Mouse (Mus musculus) neural tube, embryonic 12.5 days (tissue): Measurements from ENCODE around the gene Dennd6a. TPM values are rescaled to one million over a fixed set of nuclear protein-coding genes. Genes with fewer than 3 reads are reported as not detected.

Source experiments
- ATAC-seq: fragments of 200-750 bp; cut with Nextera tagmentation; 2 replicates; pipeline ENCODE4 v1.8.0; 2017; ENCODE audit warnings: low read depth, mild to moderate bottlenecking, moderate TSS enrichment, moderate library complexity; ENCODE audit not compliant: low FRiP score
- H3K27ac ChIP-seq: fragments of 300-500 bp; sonication (generic); 2 replicates; pipeline ENCODE4 v1.5.1; 2016
- H3K27me3 ChIP-seq: fragments of 300-500 bp; sonication (generic); replicated peaks from 2 replicates; pipeline ENCODE4 v1.6.1; 2016; ENCODE audit warnings: mild to moderate bottlenecking
- H3K36me3 ChIP-seq: fragments of 300-500 bp; sonication (generic); 2 replicates; pipeline ENCODE4 v1.6.1; 2016; ENCODE audit warnings: mild to moderate bottlenecking
- H3K4me1 ChIP-seq: fragments of 300-500 bp; sonication (generic); 2 replicates; pipeline ENCODE4 v1.6.1; 2016
- H3K4me2 ChIP-seq: fragments of 300-500 bp; sonication (generic); replicated peaks from 2 replicates; pipeline ENCODE4 v1.6.1; 2016; ENCODE audit warnings: mild to moderate bottlenecking
- H3K4me3 ChIP-seq: fragments of 300-500 bp; sonication (generic); 2 replicates; pipeline ENCODE4 v1.5.1; 2016
- H3K9ac ChIP-seq: fragments of 300-500 bp; sonication (generic); 2 replicates; pipeline ENCODE4 v1.6.1; 2016; ENCODE audit warnings: mild to moderate bottlenecking
- H3K9me3 ChIP-seq: fragments of 300-500 bp; sonication (generic); 2 replicates; pipeline ENCODE4 v1.6.1; 2016; ENCODE audit warnings: mild to moderate bottlenecking
- WGBS: fragments of 180-500 bp; shearing (Covaris S2); methylation state at CpG from one replicate; pipeline ENCODE4 v1.1.7; 2016; 5-methylcytosine and 5-hydroxymethylcytosine counted together
- polyA plus RNA-seq: library from polyadenylated mRNA; unstranded; fragments of >200 nt; fragmentation: Nextera tagmentation; extraction: Ambion mirVana; gene quantifications from 2 replicates; pipeline ENCODE4 v1.2.1, GENCODE M21; 2016

Gene Dennd6a
- polyA plus RNA-seq, 1 experiment from 2014 or later: 31.5 TPM

DNA sequence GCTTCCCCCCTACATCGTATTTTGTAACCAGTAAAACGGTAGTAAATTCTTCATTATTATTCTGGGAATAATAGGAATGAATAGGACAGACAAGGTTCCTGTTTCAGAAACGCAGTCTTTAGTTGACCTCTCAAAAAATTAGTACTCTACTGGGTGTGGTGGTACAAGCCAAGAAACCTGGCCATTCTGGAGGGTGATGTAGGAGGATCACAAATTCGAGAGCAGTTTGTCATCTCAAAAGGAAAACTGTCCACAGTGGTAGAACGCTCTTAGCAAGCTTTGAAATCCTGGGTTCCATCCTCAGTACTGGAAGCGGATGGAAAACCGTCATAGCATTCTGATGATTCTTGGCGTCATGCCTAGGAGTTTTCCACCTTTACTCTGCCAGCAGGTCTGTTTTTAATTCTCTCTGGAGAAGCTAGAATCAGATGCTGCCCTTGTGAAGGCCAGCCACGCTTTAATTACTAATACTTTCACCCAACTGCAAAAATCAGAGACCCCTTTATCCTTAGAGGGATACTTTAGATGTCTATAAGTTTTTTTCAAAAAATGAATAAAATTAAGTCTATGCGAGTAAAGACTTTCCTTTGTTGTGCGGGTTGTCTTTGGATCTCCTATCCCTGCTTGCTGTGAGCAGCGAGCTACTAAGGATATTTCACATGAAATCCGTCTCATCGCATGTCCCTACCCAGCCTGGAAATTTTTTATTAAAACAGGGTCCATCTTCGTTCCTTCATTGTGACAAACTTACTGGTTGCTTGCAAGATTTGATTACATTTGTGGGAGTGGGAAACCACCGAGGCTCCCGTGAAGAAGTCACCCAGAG is 63.6 kb downstream of the Dennd6a start:
- Histone ChIP-seq H3K9me3 (no peaks in the 10 kb centered on the region), H3K4me2 (peak overlapping the region; percentile 83), H3K27me3 (no peaks in the 10 kb centered on the region), H3K27ac (peak overlapping the region; percentile 72), H3K36me3 (peaks cover 5% of the 10 kb centered on the region; the same call in 1 of the 2 replicates), H3K4me3 (peak overlapping the region; percentile 78), H3K4me1 (peaks cover 14% of the 10 kb centered on the region), H3K9ac (peak overlapping the region; percentile 52)
- peak; percentile 12; the same call in 1 of the 2 replicates for ATAC-seq
- WGBS: 33% methylated on average over 17 of the region's 17 CpGs

DNA sequence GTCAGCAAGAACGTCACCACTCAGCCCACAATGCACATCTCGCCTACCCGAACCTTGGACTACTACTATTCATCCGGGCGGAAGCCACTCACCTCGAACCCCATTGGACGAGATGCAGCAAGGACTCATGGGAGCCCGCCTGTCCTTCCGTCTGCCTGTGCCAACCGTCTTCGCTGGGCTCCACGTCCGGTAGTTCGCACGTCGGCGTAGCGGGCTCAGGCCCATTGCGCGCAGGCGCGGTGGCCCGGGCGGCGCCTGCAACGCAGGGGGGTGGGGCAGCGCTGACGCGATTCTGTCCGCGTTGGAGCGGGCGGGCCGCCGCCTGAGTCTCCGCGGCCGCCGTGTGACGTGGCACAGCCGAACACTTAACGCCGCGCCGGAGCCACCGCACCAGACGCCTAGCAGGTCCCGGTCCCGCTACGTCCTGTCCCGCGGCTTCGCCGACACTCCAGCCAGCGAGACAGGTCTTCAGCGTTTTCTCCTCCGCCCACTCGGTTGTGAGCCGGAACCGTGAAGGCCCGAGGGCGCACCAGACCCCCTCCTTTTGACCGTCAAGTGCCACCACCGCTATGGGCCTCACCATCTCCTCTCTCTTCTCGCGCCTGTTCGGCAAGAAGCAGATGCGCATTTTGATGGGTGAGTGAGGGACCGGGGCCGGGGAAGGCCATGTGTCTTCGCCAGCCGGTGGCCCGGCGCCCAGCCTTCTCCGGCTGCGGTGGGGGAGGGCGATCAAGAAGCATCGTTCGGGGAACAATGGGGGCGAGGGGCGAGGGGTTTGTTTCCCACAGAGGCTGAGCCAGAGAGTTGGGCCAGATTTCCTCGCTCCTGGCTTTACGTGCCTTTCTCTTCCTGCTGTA is 64.4 kb downstream of the Dennd6a start, which contains the start of gene Arf4:
Gene Arf4 (plus strand): TSS at position 224 of the 857 bp plus-strand sequence.
- Histone ChIP-seq H3K27me3 (no peaks in the 10 kb centered on the region), H3K4me2 (peak within 1 kb of the TSS; percentile 83), H3K36me3 (no peaks in the 10 kb centered on the region), H3K9me3 (no peaks in the 10 kb centered on the region), H3K4me3 (peak within 1 kb of the TSS; percentile 78), H3K4me1 (peaks cover 14% of the 10 kb centered on the region), H3K27ac (peak within 1 kb of the TSS; percentile 94), H3K9ac (peak within 1 kb of the TSS; percentile 90)
- peak; percentile 98 for ATAC-seq
- 1% methylated on average over 82 of the region's 83 CpGs for WGBS

DNA sequence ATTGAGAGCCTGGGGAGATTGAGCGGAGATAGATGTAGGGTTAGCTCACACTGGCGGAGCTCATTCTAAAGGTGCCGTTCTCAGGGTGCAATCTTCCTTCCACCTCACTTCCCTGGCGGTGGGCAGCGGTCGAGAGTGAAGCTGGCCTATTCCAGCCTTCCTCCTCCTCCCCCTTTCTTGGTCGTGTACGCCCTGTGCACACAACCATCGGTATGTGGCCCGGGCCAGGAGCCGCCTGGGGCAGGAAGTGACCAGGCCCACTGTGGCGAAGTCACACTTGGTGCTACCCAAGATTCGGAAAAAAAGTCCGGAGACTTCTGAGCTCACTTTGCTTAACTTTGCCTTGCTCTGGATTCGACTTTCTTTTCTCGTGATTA is 65.0 kb downstream of the Dennd6a start:
- peak overlapping the region; percentile 78 for H3K4me3 ChIP-seq
- peak overlapping the region; percentile 94 for H3K27ac ChIP-seq
- H3K4me1 ChIP-seq: peaks cover 14% of the 10 kb centered on the region
- no peaks in the 10 kb centered on the region for H3K9me3 ChIP-seq
- no peaks in the 10 kb centered on the region for H3K27me3 ChIP-seq
- H3K36me3 ChIP-seq: no peaks in the 10 kb centered on the region
- peak overlapping the region; percentile 83 for H3K4me2 ChIP-seq
- WGBS: under 1% methylated on average over 16 of the region's 16 CpGs
- peak; percentile 45 for ATAC-seq
- peak overlapping the region; percentile 90 for H3K9ac ChIP-seq

DNA sequence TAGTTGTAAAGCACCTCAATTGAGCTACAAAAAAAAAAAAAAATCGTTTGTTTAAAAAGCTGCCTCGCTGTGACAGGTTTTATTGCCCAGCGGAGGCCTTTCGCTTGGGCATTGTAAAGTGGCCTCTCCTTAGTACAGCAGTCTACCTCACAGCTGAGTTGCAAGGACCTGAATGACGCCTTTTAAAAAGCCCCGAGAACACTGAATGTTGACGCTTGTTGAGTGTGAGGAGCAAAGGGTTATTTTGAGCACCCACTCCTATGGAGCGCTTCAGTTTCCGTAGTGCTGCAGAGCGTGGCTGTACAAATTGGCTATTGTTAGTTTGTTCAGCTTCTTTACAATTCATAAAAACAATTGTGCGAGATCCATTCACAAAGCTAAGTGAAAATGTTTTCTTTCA is 65.6 kb downstream of the Dennd6a start:
- H3K27ac ChIP-seq: 0 out of 2 replicates have a peak overlapping the region, but pooled peaks have one; percentile 10
- no peak for ATAC-seq

DNA sequence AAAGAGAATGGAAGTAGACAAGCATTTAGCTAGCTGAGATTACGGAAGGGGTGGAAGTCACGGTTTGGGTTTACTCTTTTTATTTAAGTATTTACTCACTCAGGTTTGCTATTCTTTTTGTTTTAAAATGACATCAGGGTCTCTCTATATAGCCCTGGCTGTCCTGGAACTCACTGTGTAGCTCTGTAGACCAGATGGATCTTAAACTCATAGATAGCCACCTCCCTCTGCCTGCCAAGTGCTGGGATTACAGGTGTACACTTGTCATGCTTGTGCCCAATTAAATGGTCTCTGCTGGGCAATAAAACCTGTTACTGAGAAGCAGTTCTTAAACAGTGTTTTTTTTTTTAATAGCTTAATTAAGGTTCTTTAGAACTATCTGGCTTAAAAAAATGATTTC is 66.3 kb downstream of the Dennd6a start:
- WGBS: 56% methylated on average over 2 of the region's 2 CpGs
- ATAC-seq: no peak
- Histone ChIP-seq H3K4me2 (peak overlapping the region; percentile 83), H3K27ac (no peak overlapping the region), H3K4me1 (peaks cover 14% of the 10 kb centered on the region), H3K27me3 (no peaks in the 10 kb centered on the region), H3K9me3 (no peaks in the 10 kb centered on the region), H3K4me3 (peak overlapping the region; percentile 78), H3K9ac (peak overlapping the region; percentile 90), H3K36me3 (no peaks in the 10 kb centered on the region)

More for the DNA sequence above, 65.6 kb downstream of the Dennd6a start:
- Histone ChIP-seq H3K9ac (peak overlapping the region; percentile 90), H3K27me3 (no peaks in the 10 kb centered on the region), H3K4me2 (peak overlapping the region; percentile 83), H3K36me3 (no peaks in the 10 kb centered on the region), H3K4me1 (peaks cover 14% of the 10 kb centered on the region), H3K4me3 (peak overlapping the region; percentile 78), H3K9me3 (no peaks in the 10 kb centered on the region)
- 2% methylated on average over 11 of the region's 11 CpGs for WGBS

DNA sequence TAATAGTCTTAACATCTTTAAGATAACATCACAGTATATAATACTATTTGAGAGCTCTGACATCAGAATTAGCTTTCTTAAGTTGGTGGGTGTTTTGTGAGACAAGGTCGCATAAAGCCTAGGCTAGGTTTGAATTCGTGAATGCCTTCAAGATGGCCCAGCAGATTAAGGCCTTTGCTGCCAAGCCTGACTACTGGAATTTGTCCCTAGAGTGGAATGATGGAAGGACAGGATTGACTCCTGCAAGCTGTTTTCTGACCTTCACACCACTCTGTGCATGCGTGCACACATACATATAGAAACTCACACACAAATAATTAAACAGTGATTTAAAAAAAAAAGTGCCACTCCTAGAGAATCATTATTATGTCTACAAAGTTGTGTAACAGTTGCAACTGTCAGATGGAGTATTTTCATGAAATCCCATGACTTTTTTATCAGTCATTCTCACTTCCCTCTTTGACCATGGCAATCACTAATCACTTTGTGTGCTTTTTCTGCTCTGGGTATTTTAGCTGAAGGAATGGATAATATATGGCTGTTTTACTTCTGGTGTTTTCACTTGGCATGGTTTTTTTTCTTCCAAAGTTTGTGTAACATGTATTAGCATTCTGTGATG is 69.5 kb downstream of the Dennd6a start:
- H3K27ac ChIP-seq: no peak overlapping the region
- peaks cover 19% of the 10 kb centered on the region for H3K4me1 ChIP-seq
- no peaks in the 10 kb centered on the region for H3K9me3 ChIP-seq
- peaks cover 7% of the 10 kb centered on the region for H3K36me3 ChIP-seq
- no peaks in the 10 kb centered on the region for H3K27me3 ChIP-seq
- ATAC-seq: no peak
- no peak overlapping the region for H3K4me3 ChIP-seq
- WGBS: 84% methylated on average over 3 of the region's 3 CpGs
- H3K4me2 ChIP-seq: no peak overlapping the region
- H3K9ac ChIP-seq: no peak overlapping the region

DNA sequence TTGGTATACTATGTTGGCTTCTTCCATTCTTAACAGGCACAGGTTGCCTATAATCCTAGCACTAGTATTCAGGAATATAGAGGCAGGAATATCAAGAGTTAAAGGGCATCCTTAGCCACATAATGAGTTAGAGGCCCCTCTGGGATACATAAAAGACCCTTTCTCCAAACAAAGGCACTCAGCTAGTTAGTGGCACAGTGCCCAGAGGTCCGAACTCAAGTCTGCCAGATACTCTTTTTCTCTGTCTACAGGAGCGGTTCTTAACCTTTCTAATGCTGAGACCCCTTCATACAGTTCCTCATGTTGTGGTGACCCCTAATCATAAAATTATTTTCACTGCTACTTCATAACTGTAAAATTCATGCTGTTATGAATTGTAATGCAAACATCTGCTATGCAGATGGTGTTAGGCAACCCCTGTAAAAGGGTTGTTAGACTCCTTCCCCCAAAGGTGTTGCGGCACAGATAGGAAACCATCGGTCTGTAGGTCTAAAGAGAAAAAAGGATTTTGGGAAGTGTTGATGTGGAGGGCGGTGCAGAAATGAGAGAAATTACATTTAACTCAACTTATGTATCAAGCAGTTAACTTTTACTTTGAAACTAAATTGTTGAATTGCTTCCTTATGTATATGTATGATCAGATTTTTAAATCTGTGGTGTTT is 72.5 kb downstream of the Dennd6a start:
- Histone ChIP-seq H3K4me1 (peaks cover 8% of the 10 kb centered on the region), H3K4me3 (no peak overlapping the region), H3K4me2 (peak overlapping the region; percentile 27), H3K27me3 (no peaks in the 10 kb centered on the region), H3K36me3 (peaks cover 11% of the 10 kb centered on the region), H3K9me3 (no peaks in the 10 kb centered on the region), H3K27ac (no peak overlapping the region), H3K9ac (no peak overlapping the region)
- ATAC-seq: 0 out of 2 replicates have a peak, but pooled peaks have one; percentile 33
- 54% methylated on average over 5 of the region's 5 CpGs for WGBS

DNA sequence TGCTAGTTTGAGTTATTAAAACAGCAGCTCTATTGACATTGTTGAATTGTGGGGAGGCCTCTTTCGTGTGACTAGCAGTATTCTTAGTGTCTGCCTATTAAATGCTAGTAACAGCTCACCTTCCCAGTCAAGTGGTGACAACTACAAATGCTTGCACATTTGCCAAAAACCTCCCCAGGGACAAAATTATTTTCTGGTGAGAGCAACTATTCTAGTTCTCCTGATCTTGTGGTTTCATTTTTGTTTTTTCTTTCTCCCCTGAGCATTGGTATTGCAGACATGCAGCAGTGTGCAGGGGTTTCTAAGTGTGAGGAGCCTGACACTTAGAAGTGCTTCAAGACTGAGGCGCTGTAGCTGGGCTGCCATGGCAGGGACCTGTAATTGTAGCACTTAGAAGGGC is 74.2 kb downstream of the Dennd6a start:
- no peak overlapping the region for H3K27ac ChIP-seq
- H3K36me3 ChIP-seq: peaks cover 12% of the 10 kb centered on the region
- no peak overlapping the region for H3K9ac ChIP-seq
- no peak for ATAC-seq
- H3K4me3 ChIP-seq: no peak overlapping the region
- H3K4me2 ChIP-seq: no peak overlapping the region
- no peaks in the 10 kb centered on the region for H3K9me3 ChIP-seq
- 79% methylated on average over 2 of the region's 2 CpGs for WGBS
- H3K27me3 ChIP-seq: no peaks in the 10 kb centered on the region
- H3K4me1 ChIP-seq: peaks cover 8% of the 10 kb centered on the region

DNA sequence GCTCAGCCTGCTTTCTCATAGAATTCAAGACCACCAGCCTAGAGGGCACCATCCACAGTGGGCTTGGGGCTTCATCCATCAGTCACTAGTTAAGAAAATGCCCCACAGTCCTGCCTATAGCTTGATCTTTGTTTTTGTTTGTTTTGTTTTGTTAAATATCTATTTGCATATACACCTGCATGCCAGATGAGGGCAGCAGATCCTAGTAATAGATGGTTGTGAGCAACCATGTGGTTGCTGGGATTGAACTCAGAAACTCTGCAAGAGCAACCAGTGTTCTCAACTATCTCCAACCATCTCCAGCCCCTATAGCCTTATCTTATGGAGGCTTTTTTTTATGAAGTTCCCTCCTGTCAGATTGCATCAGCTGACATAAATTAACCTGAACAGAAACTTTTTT is 78.2 kb downstream of the Dennd6a start:
- Histone ChIP-seq H3K4me2 (no peak overlapping the region), H3K36me3 (peaks cover 41% of the 10 kb centered on the region), H3K9me3 (no peaks in the 10 kb centered on the region), H3K27ac (no peak overlapping the region), H3K27me3 (no peaks in the 10 kb centered on the region), H3K4me1 (no peaks in the 10 kb centered on the region), H3K4me3 (no peak overlapping the region), H3K9ac (no peak overlapping the region)
- no peak for ATAC-seq

DNA sequence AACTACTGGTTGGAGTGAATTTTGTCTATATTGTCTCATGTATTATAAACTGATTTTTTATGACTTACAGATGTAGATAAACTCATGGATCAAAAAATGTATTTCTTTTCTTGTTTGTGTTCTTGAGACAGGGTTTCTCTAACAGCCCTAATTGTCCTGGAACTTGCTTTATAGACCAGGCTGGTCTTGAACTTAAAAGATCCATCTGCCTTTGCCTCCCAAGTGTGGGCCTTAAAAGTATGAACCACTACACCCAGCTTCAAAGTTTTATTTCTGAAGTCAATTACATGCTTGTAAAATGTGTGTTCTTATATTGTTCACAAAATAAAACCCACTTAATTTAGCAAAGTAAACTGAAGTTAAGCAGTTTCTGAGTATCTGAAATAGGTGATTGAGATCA is 84.5 kb downstream of the Dennd6a start:
- no peak overlapping the region for H3K4me3 ChIP-seq
- H3K36me3 ChIP-seq: peaks cover 31% of the 10 kb centered on the region
- H3K27ac ChIP-seq: no peak overlapping the region
- H3K9ac ChIP-seq: no peak overlapping the region
- no peaks in the 10 kb centered on the region for H3K4me1 ChIP-seq
- H3K27me3 ChIP-seq: no peaks in the 10 kb centered on the region
- H3K9me3 ChIP-seq: no peaks in the 10 kb centered on the region
- no peak for ATAC-seq
- no peak overlapping the region for H3K4me2 ChIP-seq

DNA sequence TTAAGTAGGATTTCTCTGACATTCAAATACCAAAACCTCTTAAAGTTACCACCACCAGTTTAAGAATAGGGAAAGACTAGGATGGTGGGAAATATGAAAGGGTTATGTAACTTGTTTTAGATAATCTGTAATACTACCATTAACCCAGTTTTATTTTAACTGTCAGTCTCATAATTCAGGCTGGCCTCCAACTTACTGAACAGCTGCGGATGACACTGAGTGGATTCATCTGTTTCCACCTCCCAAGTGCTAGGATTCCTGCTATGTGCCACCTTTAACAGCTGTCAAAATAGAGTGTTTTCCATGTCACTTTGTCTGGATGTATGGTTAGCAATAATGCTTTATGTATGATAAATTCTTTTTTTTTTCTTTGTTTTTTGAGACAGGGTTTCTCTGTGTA is 86.6 kb downstream of the Dennd6a start:
- H3K9ac ChIP-seq: no peak overlapping the region
- H3K27me3 ChIP-seq: no peaks in the 10 kb centered on the region
- H3K36me3 ChIP-seq: peaks cover 25% of the 10 kb centered on the region
- WGBS: 93% methylated on average over 1 of the region's 1 CpGs
- no peaks in the 10 kb centered on the region for H3K9me3 ChIP-seq
- ATAC-seq: no peak
- H3K27ac ChIP-seq: no peak overlapping the region
- H3K4me3 ChIP-seq: no peak overlapping the region
- no peak overlapping the region for H3K4me2 ChIP-seq
- H3K4me1 ChIP-seq: no peaks in the 10 kb centered on the region
